ENCODE assay signal across 16 mouse cellular contexts in the genomic region with DNA sequence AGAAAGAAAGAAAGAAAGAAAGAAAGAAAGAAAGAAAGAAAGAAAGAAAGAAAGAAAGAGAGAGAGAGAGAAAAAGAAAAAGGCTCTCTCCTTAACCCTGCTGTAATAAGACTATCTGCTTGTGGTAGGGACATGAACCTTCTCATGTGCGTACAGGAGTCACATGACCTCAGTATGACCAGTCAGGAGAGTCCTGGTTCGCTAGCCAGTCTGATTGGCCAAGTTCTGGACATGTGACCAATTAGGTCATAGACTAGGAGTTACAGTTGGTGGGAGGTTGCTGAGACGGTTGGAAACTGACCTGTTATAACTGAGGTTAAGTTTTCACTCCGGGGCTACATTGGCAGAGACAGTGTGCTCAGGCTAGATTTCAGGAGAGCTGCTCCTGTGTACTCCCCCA.
"Had no signal": no experiment of that assay in that cellular context is flagged by ENCODE, and none has a peak within 500 bp of the region (broad histone marks: within the 10 kb centered on the region; RNA-seq: fewer than 3 reads in every experiment).

No protein-coding gene starts in this region.

- H3K4me1 ChIP-seq: limb, embryonic 10.5 days; liver, embryonic 15.5 days; midbrain, embryonic 15.5 days; neural tube, embryonic 13.5 days; stomach, embryonic 15.5 days had no signal

- ATAC-seq: lung, postnatal 0 days; midbrain, embryonic 15.5 days had no signal

- H3K4me3 ChIP-seq: left cerebral cortex, adult 2 months; limb, embryonic 10.5 days; liver, embryonic 15.5 days; midbrain, embryonic 15.5 days; neural tube, embryonic 13.5 days; stomach, embryonic 15.5 days had no signal

- DNase-seq: kidney, adult 8-10 months; kidney, postnatal 25 days; lung, adult 2 months; lung, postnatal 4 days; right cerebral cortex, postnatal 14 days; thymus, adult 18-20 months; thymus, postnatal 14 days had no signal

- H3K9me3 ChIP-seq: limb, embryonic 10.5 days; liver, embryonic 15.5 days; midbrain, embryonic 15.5 days; neural tube, embryonic 13.5 days; stomach, embryonic 15.5 days had no signal

- H3K9ac ChIP-seq: liver, embryonic 15.5 days; midbrain, embryonic 15.5 days; neural tube, embryonic 13.5 days; stomach, embryonic 15.5 days had no signal

- H3K27me3 ChIP-seq: liver, embryonic 15.5 days; midbrain, embryonic 15.5 days; neural tube, embryonic 13.5 days; stomach, embryonic 15.5 days had no signal

- H3K36me3 ChIP-seq: limb, embryonic 10.5 days; liver, embryonic 15.5 days; midbrain, embryonic 15.5 days; neural tube, embryonic 13.5 days; stomach, embryonic 15.5 days had no signal

- H3K27ac ChIP-seq: left cerebral cortex, adult 2 months; limb, embryonic 10.5 days; liver, embryonic 15.5 days; midbrain, embryonic 15.5 days; neural tube, embryonic 13.5 days; stomach, embryonic 15.5 days had no signal

- H3K4me2 ChIP-seq: liver, embryonic 11.5 days; liver, embryonic 15.5 days; midbrain, embryonic 11.5 days; midbrain, embryonic 15.5 days; neural tube, embryonic 13.5 days; stomach, embryonic 15.5 days had no signal
